Mouse (Mus musculus) heart, adult 18-20 months (tissue): ENCODE results near the gene Cd101. TPM values are rescaled to one million over a fixed set of nuclear protein-coding genes. Genes with fewer than 3 reads are reported as not detected.

Experiments used
- DNase-seq, 2 experiments: peaks; one replicate each; pipeline ENCODE4 v3.0.0; 2021 to 2022; ENCODE audit warnings: mixed read lengths in 1 of 2
- total RNA-seq, 2 experiments: library from RNA; stranded (reverse); gene quantifications; 2 replicates each; pipeline ENCODE4 v1.2.3; 2021

The Cd101 gene
- total RNA-seq, 2 experiments from 2014 or later = 0.10 to 0.15 TPM

DNA sequence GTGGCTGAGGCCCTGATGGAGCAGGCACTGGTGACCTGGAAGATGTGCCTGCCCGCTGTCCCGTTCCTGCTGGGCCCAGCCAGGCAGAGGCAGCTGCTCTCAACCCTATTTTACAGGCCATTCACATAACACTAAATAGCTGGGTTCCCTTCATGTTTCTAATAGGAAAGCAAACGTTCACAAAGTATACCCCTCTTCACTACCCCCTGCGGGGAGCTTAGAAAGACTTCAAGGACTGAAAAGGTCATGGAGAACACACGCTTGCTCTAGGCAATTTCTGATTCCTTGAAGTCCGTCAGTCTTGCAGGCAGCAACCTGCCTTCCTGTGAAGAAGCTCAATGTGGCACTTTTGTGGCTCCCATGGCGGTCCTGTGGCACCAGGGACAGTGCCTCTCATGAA is 12.6 kb upstream of the Cd101 start:
- no peak for DNase-seq

DNA sequence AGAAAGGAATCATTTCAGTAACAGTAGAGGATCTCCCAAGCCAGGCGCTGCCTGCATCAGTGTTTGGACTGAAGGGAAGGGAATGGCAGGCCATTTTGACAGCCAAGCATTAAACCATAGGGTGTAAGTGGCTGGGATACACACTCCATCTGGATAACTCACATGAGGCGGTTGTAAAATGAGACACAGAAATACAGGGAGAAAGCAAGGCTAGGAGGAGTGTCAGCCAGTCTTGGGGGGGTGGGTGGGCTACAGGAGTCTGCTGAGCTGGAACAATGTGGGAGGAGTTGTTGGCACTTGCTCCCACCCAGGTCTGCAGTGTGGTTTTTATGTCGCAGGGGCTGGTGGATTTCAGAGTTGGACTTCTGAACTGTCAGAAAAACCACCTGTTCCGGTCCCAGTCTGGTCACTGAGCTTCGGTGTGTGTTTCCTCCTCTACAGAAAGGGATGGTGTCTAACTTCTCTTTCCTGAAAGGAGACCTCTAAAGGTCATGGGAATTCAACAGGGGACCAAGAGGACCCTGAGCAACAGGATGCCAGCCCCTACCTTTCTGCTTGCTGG is 8.7 kb upstream of the Cd101 start:
- no peak for DNase-seq

DNA sequence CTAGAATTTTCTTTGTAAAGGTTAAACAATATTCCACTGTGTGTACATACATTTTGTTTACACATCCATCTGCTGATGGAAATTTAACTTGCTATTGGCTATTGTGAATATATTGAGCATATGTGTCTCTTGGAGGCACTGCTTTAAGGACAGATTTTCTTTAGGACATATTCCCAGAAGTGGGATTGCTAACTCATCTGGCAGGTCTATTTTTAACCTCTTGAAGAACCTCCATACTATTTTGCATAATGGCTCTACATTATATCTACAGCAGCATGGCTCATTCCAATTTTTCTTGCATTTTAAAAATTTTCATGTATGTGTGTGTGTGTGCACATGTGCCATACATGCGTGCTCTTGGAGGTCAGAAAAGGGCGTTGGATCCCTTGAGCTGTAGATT is 6.6 kb upstream of the Cd101 start:
- no peak for DNase-seq

DNA sequence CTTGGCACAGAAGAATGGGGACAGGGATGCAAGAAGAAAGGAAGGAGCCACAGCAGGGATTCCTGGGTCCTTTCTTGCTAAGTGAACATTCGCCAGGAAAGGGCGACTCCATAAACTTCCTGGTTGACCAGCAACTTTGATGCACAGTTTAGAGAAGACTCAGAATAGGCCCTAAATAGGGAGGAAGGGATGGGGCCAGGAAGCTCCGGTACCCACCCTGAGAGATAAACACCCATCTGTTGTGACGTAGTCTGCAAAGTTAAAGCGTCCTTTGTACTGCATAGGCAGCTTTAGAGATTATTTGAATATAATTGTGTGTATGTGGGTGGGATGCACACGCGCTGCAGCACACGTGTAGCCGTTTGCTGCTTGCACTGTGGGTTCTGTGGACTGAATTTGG is 5.2 kb upstream of the Cd101 start:
- no peak for DNase-seq

DNA sequence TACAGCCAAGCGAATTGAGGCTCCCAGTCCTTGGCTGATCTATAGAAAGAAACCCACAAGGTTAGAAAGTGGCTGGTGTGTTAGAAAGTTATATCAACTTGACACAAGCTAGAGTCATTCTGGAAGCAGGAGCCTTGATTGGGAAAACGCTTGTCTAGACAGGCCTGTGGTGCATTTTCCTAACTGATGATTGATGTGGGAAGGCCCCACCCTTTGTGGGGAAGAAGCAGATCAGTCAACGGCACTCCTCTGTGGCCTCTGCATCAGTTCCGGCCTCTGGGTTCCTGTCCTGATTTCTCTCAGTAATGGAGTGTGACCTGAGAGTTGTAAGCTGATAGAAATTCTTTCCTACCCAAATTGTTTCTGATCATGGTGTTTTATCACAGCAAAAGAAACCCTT is 4.3 kb upstream of the Cd101 start:
- DNase-seq = no peak

DNA sequence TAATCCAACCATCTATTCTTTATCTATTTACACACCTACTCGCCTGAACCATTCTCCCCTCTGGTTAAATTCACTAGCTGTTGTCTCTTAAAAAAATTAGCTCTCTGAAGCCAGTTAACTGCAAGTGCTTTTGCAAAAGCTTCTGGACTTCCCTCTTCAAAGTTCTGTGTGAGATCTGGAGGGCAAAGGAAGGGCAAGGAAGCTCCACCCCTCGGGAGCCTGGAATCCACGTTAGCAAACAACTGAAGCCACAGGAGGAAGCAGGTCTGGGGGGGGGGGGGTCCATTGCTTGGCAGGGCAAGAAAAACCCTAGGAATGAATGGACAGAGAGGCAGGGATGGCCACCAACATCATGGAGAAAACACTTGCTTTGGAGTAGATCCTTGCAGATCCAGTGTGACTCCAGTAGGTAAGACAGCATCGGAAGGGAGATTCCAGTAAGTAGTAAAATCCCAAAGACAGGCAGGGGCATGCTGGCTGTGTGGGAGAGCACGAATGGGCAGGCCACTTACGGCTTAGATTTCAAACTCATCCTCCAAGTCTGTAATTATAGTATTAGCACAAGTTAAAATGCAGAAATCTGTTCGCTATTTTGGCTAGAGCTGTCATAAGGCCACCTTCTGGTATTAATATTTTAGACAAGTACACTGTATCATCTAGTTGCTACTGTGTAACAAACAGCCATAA is 2.2 kb upstream of the Cd101 start:
- peak in 1 of 2 experiments; percentile 18 for DNase-seq

DNA sequence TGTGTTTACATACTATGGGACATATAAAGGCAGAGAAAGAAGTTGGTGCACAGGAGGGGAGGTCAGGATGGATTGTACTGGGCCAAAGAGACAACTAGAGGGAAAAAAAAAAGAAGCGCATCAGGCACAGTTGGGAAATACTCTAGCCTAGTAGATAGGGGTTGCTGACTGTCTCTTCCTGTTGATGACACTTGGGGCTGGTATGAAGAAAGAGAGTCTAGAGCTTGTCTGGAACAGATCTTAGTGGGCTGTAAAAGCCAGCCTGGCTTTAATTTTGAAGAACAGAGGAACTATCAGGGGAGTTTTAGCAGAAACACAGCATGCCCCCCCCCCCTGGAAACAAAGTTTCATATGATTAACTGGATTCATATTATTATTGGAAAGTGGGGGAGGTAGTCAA is 1.3 kb upstream of the Cd101 start:
- DNase-seq = no peak

DNA sequence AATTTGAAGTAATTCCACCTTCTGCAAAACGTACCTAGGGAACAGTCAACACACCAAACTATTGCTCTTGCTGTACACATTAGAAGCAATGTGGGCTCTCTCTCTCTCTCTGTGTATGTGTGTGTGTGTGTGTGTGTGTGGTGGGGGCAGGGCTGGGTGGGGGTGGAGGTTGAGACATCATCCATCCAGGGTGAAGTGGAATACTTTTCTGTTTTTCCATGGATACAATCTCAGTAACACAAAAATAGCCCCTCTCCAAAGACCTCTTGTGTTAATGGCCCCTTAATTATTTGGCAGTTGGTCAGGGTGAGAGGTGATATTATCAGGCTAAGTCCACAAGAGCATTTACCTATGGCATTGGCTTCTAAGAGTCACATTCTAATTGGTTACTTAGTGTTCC is 2.6 kb downstream of the Cd101 start:
- DNase-seq = no peak

DNA sequence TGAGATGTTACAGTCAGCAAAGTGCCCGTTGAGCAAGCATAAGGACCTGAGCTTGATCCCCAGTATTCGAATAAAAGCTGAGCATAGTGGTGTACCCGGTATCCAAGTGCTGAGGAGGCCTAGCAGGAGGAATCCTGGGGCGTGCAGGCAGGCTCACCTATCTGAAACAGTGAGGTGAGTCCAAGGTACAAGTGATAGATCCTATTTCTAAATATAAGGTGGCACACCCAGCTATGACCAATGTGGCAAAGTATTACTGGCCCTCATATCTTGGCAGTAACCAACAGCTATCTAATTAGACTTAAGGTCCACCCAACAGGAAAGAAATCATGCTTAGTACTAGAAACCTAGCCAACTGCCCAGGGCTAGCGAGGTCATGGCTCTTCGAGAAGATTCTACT is 6.4 kb downstream of the Cd101 start:
- no peak for DNase-seq

DNA sequence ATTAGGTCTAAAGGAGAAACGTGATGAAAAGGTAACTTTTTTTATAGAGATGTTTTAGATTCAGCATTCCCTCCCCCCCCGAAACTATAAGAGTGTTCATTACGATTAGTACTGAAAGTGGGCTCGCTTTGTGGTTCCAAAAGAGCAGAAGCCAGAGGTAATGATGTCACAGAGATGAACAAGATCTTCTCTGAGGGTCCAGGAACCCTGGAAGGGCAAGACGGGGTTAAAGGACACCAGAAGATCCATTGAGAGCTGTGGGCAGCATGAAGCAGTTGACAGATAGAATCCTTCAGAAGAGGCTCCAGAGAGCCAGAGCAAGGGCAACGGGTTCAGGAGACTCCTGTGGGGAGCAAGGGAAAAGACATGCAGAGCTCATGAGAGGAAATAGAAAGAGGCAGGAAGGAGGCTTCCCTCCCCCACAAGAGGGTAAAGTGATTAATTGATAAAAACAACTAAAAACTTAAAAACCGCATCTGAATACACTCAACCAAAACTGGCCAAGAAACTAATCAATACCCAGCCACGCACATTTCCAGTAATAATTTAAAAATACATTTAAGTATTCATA is 7.8 kb downstream of the Cd101 start:
- no peak for DNase-seq

DNA sequence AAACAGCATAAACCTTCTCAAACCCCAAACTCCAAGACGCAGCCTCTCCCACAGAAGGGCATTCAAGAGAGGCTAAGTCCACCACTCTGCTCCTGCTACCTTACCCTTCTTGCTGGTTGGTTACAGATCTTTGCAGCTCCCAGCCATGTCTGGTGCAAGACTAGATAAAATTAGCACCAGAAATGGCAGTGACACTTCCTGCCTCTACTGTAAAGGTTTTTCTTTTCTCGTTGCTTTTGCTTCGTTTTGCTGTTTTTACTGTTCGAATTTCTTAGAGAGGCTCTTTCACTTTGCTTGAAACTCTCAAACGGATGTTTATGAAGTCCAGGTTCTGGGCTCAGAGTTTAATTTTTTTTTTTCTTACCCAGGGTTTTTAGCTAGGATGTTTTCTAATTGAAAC is 8.3 kb downstream of the Cd101 start:
- DNase-seq = no peak

DNA sequence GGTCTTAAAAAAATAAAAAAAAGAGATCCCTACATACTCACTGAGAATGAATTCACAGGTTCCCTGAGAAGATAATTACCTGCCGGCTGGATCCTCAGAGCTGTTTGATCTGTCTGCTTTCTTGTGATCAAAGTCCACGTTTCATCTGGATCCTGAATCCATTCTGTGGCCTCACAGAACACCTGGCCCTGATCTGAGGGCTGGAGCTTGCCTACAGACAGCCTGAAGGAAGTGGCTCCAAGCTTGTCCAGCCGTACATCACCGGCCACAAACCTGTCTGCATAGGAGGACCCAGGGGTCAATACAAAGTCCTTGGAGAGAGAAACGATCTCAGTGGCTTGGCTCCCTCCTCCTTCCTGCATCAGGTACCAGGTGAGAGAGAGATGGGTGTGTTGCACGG is 10.9 kb downstream of the Cd101 start:
- no peak for DNase-seq

DNA sequence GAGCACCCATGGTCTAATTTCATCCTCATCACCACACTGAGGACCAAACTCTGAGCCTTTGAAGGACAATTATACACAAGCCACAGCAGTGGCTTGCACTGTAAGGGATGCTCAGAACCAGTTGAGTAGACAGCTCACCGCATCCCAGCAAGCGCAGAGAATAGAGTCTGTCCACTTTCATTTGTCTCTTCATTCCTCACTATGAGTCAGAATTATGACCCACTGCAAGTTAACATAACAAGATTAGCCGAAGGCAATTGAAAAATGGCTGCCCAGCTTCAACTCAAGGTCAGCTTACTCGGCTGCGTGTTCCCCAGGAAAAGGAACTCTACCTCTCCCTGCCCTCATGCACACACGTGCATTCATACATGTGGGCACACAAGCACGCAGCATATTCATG is 13.3 kb downstream of the Cd101 start:
- DNase-seq = no peak

DNA sequence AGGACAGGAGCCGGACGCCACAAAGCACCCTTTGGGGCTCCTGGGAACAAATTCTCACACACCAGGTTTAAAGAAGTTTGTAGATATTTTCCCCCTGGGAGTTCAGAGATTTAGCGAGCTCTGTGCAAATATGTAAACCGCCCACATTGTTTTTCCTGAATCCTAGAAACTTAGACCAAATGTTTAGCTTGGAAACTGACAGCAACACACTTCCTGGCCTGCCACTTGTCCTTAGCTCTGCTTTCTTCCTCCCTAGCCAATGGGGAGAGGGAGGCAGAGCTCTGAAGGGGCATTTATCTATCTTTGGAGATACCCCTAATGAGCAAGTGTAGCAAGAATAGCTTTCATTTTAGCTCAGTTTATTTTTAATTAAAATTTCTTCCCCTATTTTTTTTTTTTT is 14.1 kb downstream of the Cd101 start:
- peak; percentile 27 to 29 for DNase-seq

DNA sequence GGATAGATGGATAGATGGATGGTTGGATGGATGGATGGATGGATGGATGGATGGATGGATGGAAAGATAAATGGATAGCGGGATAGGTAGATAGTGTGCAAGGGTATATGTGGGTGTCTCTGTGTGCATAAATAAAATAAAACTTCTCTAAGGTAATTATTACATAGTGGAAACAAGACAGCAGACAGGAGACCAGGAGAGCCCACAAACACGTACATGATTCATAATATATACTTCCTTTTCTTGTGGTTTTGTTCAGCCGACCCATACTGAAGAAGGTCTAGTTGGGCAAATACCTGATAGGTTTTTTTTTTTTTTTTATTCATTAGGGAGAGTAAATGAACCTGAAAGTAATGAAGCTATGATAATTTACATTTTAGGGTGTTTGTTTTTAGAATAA is 15.8 kb downstream of the Cd101 start:
- DNase-seq = no peak

DNA sequence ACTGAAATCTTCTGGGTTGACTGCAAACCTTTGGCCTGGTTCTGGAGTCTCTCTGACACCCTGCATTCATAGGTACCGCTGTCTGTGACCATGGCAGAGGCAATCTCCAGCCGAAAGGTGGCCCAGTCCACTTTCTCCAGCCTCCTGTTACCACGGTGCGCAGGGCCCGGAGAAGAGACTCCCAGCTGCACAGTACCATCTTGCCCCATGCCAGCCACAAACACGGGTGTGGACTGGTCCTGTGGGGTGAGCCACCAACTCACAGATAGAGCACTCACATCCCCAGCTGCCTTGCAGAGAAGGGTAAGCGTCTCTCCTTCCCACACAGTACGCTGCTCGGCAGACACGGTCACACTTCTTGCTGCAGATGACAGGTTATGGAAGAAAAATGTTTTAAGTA is 16.4 kb downstream of the Cd101 start:
- DNase-seq = no peak

DNA sequence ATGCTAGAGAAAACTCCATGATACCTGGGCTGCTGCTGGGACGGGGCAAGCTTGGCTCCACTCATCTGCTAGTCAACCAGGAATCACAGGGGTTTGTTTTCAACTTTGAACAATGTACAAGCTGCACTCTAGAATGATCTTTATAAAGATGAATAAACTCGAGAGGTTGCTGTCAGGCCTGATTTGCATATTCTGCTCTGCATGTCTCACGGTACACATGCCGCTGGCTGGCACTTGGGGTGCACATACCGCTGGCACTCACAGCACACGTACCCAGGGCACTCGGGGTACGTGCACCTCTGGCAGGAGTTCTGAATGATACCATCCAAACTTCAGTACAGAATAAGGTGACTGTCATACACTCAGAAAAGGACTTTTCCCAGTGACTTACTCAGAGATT is 16.8 kb downstream of the Cd101 start:
- no peak for DNase-seq

DNA sequence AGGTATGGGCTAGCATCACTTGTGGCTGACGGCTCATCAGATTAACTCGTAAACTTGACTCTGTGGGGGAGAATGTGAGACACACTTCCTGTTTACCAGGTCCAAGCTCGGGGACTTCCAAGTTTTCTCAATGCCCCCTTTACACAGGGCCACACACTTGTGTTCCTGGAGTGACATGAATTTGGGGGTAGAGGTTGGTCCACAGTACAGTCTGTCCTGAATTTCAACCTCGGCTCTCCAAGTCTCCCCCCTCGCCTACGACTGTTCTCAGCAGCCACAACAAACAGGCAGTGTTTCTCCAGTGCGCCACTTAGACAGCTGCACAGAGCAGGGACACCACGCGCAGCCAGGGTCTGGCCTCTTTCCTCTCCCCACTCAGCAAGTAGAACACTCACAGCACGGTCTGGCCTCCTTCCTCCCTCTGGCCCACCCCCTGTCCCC is 17.2 kb downstream of the Cd101 start:
- DNase-seq = peak in 1 of 2 experiments; percentile 33

DNA sequence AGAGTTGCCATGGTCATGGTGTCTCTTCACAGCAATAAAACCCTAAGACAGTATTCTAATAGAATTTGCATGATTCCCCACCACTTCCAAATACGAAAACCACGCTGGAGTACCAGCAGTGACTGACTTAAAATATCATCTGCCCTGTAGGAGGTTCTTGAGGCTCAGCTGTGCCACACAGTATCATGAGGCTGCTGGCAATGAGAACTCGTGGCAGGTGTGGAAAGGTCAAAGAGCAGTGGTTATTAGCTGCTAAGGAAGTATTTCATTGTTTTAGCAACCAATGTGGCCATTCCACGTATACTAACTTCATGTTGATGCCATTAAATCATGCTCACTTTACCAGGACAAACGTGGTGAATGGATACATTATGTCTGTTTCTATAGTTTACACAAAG is 18.2 kb downstream of the Cd101 start:
- no peak for DNase-seq

DNA sequence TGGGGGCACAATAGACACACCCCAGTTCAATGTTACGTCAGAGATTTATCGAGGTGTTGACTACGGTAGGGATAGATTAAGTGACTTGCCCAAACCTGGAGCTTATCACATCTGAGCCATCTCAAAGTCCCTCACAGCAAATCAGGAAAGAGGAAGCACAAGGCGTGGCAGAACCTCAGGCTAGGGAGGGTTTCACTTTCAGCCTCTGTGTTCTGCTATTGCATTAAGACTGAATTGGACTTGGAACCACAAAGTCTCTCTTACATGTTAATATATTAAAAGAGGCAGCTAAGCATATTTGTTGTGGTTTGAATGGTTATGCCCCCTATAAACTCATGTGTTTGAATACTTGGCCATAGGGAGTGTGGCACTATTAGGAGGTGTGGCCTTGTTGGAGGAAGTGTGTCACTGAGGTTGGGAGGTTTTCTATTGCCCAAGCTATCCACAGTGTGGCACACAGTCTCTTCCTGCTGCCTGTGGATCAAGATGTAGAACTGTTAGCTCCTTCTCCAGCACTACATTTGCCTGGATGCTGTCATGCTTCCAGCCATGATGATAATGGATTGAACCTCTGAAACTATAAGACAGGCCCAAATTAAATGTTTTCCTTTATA is 18.7 kb downstream of the Cd101 start:
- peak in 1 of 2 experiments; percentile 37 for DNase-seq

DNA sequence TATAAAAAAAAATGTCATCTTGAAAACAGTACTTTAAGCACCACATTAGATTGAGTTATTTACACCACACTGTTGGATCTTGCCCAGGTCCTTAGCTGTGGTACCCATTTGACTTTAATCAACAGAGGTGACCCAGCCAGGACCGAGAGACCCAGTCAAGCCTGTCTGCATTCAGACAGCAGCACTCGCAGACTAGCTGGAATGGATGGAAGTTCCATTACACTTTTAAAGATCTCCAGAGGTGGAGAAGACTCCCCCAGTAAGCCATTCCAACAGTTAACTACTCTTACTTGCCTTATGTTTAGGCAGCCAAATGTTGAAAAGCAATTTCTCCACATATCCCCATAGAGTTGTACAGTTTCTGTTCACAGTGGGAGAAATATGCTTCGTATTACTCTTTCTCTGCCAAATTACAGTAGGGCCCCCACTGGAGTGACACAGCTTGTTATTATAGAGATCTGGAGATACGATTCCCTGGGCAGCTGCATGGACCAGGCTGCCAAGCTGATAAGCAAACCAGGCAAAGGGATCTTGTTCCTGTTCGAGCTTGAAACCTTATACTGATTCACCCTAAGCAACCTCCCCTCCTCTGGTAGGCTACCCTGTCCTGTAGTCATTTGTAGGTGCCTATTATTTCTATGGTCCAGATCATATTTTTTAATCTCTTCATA is 22.1 kb downstream of the Cd101 start:
- no peak for DNase-seq

DNA sequence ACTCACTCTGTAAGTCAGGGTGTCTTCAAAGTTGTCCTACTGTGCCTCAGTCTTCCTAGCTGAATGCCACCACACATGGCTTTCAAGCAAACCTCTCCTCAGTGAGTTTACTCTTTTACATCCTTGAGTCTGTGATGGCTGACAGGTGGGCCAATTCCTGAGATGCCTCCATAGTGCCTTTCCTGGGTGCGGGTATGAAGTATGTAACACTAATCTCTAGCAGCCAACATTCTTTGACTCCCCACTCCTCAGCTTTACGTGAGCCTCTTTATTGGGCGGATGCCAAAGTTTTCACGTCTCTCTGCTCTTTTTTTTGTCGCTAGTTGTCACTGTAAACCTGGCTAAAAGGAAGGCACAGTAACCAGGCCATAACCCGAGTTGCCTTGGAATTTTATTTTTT is 24.0 kb downstream of the Cd101 start:
- no peak for DNase-seq
